Mouse (Mus musculus): Measurements from ENCODE around the gene C8g. TPM values are rescaled to one million over a fixed set of nuclear protein-coding genes. Genes with fewer than 3 reads are reported as not detected.

Gene C8g
- total RNA-seq, 4 experiments from 2014 or later: 1.7 to 2.6 (median 2.0) TPM

DNA sequence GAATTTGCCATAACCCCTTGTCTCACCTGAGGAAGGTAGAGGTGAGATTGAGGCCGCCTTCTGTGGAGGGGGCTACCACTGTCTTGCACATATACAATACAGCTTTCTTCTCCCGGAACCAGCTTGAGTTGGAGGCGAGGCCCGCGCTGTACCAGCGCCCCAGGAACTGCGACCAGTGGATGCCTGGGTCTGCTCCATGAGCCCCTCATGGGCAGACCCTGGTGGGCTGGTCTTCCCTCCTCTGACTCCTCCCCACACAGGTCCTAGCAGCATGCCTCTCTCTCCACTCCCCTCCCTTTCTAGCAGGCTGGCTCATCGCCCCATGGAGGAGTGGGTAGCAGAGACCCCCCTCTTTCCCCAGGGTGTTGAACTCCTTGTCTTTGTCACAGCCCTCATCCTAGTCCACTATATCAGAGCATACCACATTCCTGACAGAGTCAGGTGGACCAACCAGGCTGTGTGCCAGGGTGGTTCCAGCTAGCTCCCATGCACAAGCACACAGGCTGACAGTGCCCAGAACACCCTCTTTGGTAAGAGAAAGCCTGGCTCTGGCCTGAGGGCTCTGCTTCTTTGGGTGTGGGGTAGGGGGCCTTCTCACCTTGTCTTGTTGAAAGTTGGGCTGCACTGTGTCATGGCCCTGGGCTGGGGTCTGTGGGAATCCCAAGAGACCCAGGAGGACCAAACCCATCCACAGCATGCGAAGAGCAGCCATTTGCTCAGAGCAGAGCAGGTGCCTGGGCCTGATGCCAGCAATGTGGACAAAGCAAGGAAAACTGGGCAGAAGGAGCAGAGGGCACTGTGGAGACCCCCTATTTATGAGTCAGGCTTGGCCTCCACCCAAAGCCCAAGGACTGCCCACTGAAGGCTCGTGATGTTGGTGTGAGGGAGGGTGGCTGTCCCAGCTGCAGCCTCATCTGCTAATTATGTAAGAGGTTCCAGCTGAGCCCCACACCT is 32.3 kb downstream of the C8g start:
- peak; percentile 47 for DNase-seq (ENCODE audit: low spot score)

DNA sequence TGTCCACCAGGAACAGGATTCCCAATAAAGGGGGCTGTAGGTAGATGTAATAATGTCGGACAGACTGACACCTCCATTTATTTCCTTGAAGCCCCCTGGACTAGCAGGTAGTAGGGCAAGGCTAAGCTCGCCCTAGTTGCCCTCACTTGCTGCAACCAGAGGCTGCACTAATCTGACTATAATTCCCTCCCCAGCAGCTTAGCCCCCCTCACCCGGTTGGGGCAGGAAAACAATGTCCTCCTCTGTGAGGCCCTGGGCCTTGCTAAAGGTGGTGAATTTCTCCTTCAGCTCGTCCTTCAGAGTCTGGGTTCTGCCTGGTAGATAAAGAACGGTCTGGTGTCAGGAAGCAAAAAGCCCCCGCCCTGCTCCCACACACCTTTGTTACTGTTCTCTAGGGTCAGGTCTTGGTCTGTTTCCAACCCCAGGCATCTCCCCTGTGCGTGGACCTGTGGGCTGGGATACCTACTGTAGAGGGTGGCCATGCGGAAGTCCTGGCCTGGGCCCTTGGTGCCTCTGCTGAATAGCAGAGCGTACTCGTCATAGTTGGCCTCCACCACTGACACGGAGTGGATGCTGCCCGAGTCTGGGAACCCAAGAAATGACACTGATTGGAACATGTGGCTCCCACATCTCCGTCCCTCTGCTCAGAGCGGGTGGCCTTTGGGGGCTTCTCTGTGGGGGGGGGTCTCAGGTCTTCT is 33.8 kb downstream of the C8g start:
- DNase-seq (ENCODE audit: low spot score): no peak

DNA sequence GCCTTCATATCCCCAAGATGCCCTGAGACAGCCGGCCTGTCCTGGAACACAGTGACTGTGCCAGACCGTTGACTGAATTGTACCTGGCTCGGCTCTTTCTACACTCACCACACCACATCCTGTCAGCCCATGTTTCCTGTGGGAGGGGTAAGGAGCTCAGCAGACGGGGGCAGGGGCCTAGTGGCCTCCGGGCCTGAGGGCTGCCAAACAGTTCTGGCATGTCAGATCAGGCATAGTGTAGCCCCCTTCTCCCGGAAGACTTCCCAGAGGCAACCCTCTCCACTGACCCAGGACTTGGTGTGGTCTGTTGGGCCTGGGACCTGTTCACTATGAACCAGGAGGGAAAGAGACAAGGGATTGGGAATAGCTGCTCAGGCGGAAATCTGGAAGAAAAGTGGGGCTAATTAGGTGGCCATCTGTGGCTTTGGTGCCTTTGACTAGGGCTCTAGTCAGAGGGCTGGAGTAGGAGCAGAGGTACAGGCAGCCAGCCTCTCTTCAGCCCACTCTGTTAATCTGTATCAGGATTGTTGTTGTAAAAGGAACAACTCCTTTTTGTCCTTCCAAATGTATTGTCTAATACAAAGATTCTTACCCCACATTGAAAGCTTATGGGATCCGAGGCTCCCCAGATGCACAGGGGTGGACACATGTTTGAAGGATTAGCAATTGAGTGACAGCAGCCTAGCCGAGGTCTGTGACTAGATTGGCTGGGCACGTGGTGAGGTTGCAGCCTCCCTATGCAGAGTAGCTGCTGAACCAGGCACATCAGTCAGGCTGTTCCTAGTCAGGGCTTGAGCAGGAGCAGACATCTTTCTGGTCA is 35.5 kb downstream of the C8g start:
- DNase-seq (ENCODE audit: low spot score): no peak

DNA sequence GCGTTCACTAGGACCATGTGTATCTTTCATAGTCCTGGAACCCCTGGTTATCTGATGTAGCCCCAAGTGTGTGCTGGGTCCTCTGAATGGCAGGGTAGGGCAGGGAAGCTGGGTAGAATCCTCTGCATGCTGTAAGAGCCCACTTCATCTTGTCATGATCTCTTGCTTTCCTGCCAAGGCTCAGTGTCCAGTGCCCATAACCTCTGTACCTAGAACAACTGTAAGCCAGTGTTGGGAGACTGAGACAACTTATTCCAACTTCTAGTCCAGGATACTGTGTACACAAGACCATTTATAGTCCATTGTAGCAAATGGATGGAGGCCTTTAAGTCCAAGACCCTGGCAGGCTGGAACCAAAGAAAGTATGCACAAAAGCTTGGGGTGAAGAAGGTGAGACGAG is 36.3 kb downstream of the C8g start:
- DNase-seq (ENCODE audit: low spot score): no peak

DNA sequence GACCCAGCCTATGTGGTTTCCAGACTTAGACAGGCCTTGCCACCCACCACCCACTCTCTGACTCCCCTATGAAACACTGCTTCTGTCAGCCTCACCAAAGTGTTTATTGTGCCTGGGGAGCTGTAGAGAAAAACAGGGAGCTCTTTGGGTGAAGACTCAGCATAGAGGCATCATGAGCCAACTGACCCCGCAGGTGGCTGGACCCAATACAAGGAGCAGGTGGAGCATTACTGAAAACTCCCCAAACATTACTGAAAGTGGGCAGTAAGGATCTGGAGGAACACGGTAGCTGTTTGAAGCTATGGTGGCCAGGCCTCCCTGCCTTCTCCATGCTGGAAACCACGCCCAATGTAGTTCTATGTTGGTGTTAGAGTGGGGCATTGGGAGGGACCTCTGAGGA is 37.9 kb downstream of the C8g start:
- no peak for DNase-seq (ENCODE audit: low spot score)

DNA sequence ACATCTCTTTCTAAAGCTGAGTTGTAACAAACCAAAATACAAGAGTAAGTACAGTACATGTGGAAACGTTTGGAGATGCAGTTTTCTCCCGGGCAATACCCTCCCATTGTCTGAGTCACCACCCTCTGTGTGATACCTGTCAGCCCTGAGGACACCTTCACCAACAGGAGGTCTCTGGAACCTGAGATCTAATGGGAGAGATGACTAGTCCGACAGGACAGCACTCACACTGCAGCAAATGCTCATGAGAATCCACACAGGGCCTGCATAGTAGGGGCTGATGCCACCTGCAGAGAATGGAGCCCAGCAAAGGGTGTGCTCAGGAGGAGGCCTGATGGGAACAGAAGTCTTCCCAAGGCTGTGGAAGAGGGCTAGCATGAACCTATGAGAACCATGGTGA is 40.1 kb downstream of the C8g start:
- no peak for DNase-seq (ENCODE audit: low spot score)

DNA sequence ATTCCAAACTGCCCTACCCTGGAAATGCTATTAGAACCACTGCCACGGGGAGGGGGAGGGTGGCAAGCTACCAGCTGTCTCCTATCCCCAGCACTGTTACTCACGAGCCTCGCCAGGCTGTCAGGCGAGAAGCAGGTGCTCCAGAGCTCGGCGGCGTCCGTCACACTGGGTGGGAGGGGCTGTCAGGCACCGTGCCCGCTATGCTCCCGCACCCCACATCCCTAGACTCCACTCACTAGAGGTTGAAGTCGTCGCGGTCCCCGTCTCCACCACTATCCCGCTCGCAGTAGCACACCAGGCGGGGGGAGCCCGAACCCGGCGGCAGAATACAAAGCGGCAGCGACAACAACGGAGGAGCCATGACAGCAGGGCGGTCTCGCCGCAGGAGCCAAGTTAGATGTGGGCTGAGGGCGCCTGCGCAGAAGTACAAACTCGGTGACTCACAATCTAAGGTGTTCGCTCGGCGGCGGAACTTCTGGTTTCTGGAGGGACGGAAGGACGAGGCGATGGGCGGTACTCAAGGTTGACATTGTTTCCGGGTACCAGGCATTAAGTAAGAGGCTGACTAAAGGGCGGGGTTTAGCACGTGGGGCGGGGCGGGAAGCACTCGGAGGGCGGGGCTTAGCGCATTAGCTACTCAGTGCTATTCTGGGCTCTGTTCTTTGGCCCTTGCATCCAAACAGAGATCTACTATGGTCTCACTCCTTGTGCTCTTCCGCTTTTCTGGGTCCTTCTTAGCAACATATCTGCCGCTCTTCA is 40.8 kb downstream of the C8g start, which contains the start of gene Paxx:
TSS of gene Paxx (minus strand) at position 544 of the 759 bp plus-strand sequence.
- peak; percentile 93 for DNase-seq (ENCODE audit: low spot score)

DNA sequence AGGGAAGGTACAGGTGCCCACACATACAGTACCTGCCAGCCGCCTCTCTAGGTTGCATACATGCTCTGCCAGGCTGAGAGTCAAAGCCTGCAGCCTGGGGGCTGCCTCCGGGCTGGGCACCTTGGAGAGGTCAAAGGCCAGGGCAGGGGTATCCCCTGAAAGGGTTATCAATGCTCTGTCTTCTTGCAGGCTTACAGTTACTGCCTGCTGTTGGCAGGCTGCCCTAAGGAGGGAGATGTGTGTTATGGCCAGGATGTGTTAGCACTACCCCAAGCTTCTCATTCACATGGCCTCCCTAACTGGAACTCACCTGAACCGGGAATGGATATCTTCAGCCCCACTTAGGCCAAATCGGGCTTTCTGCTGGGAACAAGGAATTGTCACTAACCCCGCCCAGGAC is 41.4 kb downstream of the C8g start:
- no peak for DNase-seq (ENCODE audit: low spot score)

GRCm38 (mm10) chr2:25458911-25459310 is 42.6 kb downstream of the C8g start:
- no peak for DNase-seq (ENCODE audit: low spot score)

DNA sequence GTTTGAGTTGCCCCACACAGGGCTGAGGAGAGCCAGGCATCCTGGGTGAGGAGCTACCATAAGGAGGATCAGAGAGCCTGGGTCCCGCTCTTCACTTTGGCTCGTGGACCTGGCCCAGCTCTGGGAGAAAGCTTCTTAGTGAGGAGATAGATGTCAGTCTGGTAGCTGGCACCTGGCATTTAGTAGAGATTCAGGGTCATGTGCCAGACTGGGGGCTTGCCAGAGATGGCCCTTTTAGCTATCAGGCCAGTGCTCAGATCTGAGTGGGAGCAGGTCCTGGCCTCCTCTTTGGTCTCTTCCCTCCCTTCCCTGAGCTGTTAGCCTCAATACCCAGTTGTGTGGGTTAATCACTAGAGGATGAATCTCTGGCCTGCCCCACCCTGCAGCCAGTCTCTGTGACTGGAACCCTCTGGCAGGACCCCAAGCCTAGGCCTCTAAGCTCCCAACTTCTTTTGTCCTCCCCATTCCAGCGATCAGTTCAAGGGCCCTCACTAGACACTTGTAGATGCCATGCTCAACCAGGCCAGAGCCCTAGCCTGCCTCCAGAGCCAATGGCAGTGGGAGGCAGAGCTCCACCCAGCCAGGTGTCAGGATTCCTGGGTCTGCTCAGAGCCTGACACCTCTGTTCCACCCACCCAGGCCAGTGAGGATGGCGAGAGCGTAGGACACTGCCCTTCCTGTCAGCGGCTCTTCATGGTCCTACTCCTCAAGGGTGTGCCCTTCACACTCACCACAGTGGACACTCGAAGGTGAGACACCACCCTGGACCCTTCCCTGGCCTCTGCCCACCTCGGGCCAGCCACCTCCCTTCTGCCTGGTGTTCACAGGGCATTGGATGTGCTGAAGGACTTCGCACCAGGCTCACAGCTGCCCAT is 44.3 kb downstream of the C8g start:
- DNase-seq (ENCODE audit: low spot score): no peak

DNA sequence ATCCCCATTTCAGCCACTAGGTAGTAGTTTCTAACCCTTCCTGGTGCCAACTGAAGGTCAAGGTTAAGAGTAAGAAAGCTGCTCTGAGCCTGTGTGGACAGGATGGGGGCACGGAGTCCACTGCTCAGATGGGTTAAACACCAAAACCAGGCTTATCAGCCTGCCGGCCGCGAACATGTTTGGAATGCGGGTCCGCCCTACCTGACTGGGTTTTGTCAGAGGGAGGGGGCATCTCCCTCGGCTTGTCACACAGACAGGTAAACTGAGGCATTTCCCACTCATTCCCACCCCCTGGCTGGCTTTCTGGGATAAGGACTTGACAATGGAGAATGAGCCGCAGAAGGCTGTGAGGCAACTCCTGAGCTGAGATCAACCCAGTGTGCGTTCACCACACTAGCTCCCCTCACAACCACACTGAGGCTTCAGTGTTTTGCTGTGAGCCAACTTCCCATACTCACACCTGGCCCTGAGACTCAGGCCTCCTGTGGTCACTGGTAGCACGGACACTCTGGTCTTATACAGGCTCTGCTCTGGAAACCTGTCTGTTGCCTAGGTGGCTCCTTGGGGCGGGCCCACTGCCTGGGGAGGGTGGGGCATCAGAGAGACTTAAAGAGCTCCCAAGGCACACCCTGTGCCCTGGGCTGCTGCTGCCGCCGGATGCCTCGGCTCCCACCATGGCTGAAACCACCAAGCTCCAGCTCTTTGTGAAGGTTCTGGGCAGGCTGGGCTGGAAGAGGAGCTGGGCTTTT is 45.1 kb downstream of the C8g start, which contains the start of gene Clic3:
TSS of gene Clic3 (plus strand) at position 634 of the 749 bp plus-strand sequence.
- DNase-seq (ENCODE audit: low spot score): no peak

DNA sequence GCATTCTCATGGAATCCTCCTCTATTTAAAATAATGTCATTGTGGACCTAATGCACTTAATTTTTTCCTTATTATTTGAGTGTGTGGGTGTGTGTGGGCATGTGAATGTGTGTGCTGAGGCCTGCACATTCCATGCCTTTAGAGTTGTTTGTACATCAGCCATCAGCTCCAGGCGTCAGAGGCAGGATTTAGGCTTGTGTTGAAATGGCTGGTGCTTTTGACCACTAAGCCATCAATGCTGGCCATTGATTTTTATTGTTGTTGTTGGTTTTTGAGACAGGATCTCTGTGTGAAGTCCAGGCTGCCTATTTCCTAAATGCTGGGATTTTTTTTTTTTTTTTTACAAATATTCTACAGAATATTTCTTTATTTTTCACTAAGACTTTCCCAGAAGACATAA is 48.6 kb downstream of the C8g start:
- no peak for DNase-seq (ENCODE audit: low spot score)

GRCm38 (mm10) chr2:25450853-25451647 is 50.5 kb downstream of the C8g start:
- no peak for DNase-seq (ENCODE audit: low spot score)

Other genes starting within 250 kb of the C8g start
- 10 to 100 TPM; 11.4 to 16.1 (median 13.6) TPM for gene Tmem203, start 246.3 kb downstream of the C8g start, total RNA-seq (2022)
- 1 to 10 TPM; 4.0 to 8.6 (median 6.7) TPM for gene Tprn, start 239.1 kb downstream of the C8g start, total RNA-seq (2022)
- gene Ssna1, start 229.3 kb downstream of the C8g start, total RNA-seq (2022): 10 to 100 TPM; 39.5 to 47.1 (median 40.1) TPM
- 10 to 100 TPM; 36.8 to 39.8 (median 37.6) TPM for gene Anapc2, start 229.2 kb downstream of the C8g start, total RNA-seq (2022)
- gene Tmem210, start 213.6 kb downstream of the C8g start, total RNA-seq (2022): not detected
- gene Lrrc26, start 211.8 kb downstream of the C8g start, total RNA-seq (2022): not detected
- gene Grin1, start 182.5 kb downstream of the C8g start, total RNA-seq (2022): under 1 TPM in 2 of 4 experiments, not detected in 2; 0.09 to 0.11 TPM
- gene Man1b1, start 169.4 kb downstream of the C8g start, total RNA-seq (2022): 10 to 100 TPM; 19.9 to 28.2 (median 22.5) TPM
- gene Dpp7, start 145.4 kb downstream of the C8g start, total RNA-seq (2022): 1 to 10 TPM; 3.8 to 5.2 (median 5.1) TPM
- gene Uap1l1, start 136.0 kb downstream of the C8g start, total RNA-seq (2022): 10 to 100 TPM in 1 of 4 experiments, 1 to 10 TPM in 3; 8.9 to 10.7 (median 9.5) TPM
- not detected for gene Sapcd2, start 129.4 kb downstream of the C8g start, total RNA-seq (2022)
- gene Entpd2, start 105.8 kb downstream of the C8g start, total RNA-seq (2022): 10 to 100 TPM; 11.6 to 14.4 (median 12.6) TPM
- gene Npdc1, start 102.4 kb downstream of the C8g start, total RNA-seq (2022): 10 to 100 TPM; 25.3 to 35.8 (median 33.6) TPM
- gene Fut7, start 78.5 kb downstream of the C8g start, total RNA-seq (2022): under 1 TPM in 2 of 4 experiments, not detected in 2; 0.16 to 0.60 TPM
- 10 to 100 TPM; 42.5 to 47.2 (median 45.2) TPM for gene Abca2, start 73.0 kb downstream of the C8g start, total RNA-seq (2022)
- 1 to 10 TPM; 1.3 to 3.6 (median 2.3) TPM for gene Clic3, start 44.9 kb downstream of the C8g start, total RNA-seq (2022)
- gene Paxx, start 40.6 kb downstream of the C8g start, total RNA-seq (2022): 10 to 100 TPM; 21.4 to 30.7 (median 23.3) TPM
- gene Ptgds, start 31.7 kb downstream of the C8g start, total RNA-seq (2022): 1,000 to 10,000 TPM in 1 of 4 experiments, 100 to 1,000 TPM in 3; 350 to 1,004 (median 621) TPM
- gene Lcn12, start 7.8 kb downstream of the C8g start, total RNA-seq (2022): not detected
- gene Fbxw5, start 969 bp downstream of the C8g start, total RNA-seq (2022): 100 to 1,000 TPM in 1 of 4 experiments, 10 to 100 TPM in 3; 79.4 to 105 (median 88.7) TPM
- gene Traf2, start 45.2 kb upstream of the C8g start, total RNA-seq (2022): 10 to 100 TPM; 11.8 to 16.3 (median 13.8) TPM
- 100 to 1,000 TPM; 156 to 257 (median 210) TPM for gene Edf1, start 56.1 kb upstream of the C8g start, total RNA-seq (2022)
- gene Mamdc4, start 73.1 kb upstream of the C8g start, total RNA-seq (2022): 1 to 10 TPM; 1.1 to 2.2 (median 1.5) TPM
- gene Phpt1, start 73.5 kb upstream of the C8g start, total RNA-seq (2022): 10 to 100 TPM; 58.2 to 72.2 (median 65.4) TPM
- gene Ajm1, start 80.0 kb upstream of the C8g start, total RNA-seq (2022): under 1 TPM; 0.09 to 0.38 (median 0.25) TPM
- 10 to 100 TPM; 67.3 to 75.3 (median 71.3) TPM for gene Rabl6, start 106.8 kb upstream of the C8g start, total RNA-seq (2022)
- gene Ccdc183, start 116.0 kb upstream of the C8g start, total RNA-seq (2022): not detected
- 10 to 100 TPM; 32.0 to 42.2 (median 38.6) TPM for gene Tmem141, start 120.3 kb upstream of the C8g start, total RNA-seq (2022)
- 1 to 10 TPM; 3.4 to 6.0 (median 4.3) TPM for gene Fcna, start 126.3 kb upstream of the C8g start, total RNA-seq (2022)
- 1 to 10 TPM in 2 of 4 experiments, under 1 TPM in 2; 0.50 to 1.3 (median 0.97) TPM for gene Lcn8, start 151.4 kb upstream of the C8g start, total RNA-seq (2022)
- not detected for gene Lcn5, start 156.2 kb upstream of the C8g start, total RNA-seq (2022)
- gene Lcn6, start 175.1 kb upstream of the C8g start, total RNA-seq (2022): not detected
- not detected for gene Lcn10, start 181.0 kb upstream of the C8g start, total RNA-seq (2022)
- under 1 TPM in 1 of 4 experiments, not detected in 3; 0.37 TPM for gene Obp2a, start 198.3 kb upstream of the C8g start, total RNA-seq (2022)
- gene Bmyc, start 205.0 kb upstream of the C8g start, total RNA-seq (2022): 10 to 100 TPM; 14.2 to 21.0 (median 15.6) TPM
- gene Obp2b, start 235.3 kb upstream of the C8g start, total RNA-seq (2022): not detected

Data from heart, adult 8-10 months (tissue).